Mouse (Mus musculus): Measurements from ENCODE around the gene Sntg2. TPM values are rescaled to one million over a fixed set of nuclear protein-coding genes. Genes with fewer than 3 reads are reported as not detected.

Gene Sntg2
- polyA plus RNA-seq, 1 experiment: not detected

DNA sequence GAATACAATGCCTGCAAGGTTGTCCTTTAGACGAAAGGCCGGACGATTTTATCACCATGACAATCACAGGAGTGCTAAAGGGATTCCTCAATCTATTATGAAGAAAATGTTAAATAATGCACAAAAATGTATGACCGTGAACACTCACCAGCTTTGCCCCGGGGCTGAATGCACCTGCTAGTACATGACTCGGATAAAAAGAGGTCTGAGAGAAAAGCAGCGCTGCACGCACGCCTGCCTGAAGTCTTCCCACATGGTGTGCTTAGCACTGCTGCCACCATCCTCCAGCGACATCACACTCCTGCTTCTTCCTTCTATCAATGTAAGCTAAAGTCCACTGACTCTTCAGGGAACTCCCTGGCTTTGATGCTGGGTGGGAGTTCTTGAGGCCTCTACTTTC is 118.6 kb downstream of the Sntg2 start:
- no peak overlapping the region for H3K4me3 ChIP-seq (ENCODE audit: insufficient read depth, low read length)

DNA sequence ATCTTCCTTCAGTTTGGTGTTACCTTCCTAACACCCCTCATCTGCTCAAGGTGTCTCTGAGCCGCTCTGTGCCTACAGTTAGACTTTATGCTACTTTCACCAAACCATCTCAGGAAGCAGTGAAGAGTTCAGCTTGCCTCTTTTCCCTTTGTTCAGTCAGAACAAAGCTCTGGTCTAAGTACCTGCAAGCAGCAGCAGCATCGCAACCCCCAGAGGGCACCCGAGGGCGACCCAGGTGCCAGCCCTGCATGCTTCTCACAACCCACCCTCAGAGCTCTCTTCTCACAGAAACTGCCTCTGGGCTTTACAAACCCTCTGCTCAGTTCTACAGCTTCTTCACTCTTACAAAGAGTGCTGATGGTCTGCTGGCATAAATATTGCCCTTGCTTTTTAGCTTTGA is 120.8 kb downstream of the Sntg2 start:
- no peaks in the 10 kb centered on the region for H3K4me1 ChIP-seq (ENCODE audit: control insufficient read depth, insufficient read depth, low read length)

More for the DNA sequence above, 118.6 kb downstream of the Sntg2 start:
- no peak overlapping the region for H3K27ac ChIP-seq (ENCODE audit: insufficient read depth, low read depth, low read length)
- H3K4me1 ChIP-seq (ENCODE audit: control insufficient read depth, insufficient read depth, low read length): no peaks in the 10 kb centered on the region
- TF ChIP-seq CTCF (IDR thresholded peaks at IDR 0.05; ENCODE audit: low read depth, low read length) (no peak), POLR2A (IDR thresholded peaks at IDR 0.05; ENCODE audit: borderline replicate concordance, low read depth, low read length) (no peak)

DNA sequence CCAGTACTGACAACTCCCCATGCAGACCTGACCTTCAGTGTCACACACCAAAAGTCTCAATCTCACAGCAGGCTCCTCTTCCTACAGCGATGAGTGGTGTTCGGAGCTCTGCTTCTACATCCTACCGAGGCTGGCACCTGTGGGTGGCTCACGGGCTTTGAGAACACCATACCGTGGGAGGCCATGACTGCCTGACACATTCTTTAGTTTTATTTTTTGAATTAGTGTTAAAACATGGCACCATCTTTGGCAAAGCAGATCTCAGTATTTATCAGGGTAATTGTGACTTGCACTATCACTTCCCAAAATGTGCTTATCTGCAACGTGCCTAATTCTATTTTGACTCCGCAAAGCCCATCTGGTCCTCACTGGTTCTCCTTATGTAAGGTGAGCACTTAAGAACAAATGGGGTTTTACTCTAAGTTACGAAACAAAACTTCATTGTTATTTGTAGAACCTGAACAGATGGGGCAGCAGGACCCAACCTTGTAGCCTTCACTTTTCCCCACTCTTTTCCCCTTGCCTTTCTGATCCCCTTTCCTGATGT is 121.8 kb downstream of the Sntg2 start:
- Histone ChIP-seq H3K4me3 (ENCODE audit: insufficient read depth, low read length) (no peak overlapping the region), H3K27ac (ENCODE audit: insufficient read depth, low read depth, low read length) (no peak overlapping the region), H3K4me1 (ENCODE audit: control insufficient read depth, insufficient read depth, low read length) (no peaks in the 10 kb centered on the region)
- no peak for TF ChIP-seq POLR2A (IDR thresholded peaks at IDR 0.05; ENCODE audit: borderline replicate concordance, low read depth, low read length)
- TF ChIP-seq CTCF (IDR thresholded peaks at IDR 0.05; ENCODE audit: low read depth, low read length): no peak

More for the DNA sequence above, 120.8 kb downstream of the Sntg2 start:
- Histone ChIP-seq H3K27ac (ENCODE audit: insufficient read depth, low read depth, low read length) (no peak overlapping the region), H3K4me3 (ENCODE audit: insufficient read depth, low read length) (no peak overlapping the region)
- TF ChIP-seq POLR2A (IDR thresholded peaks at IDR 0.05; ENCODE audit: borderline replicate concordance, low read depth, low read length): no peak
- no peak for TF ChIP-seq CTCF (IDR thresholded peaks at IDR 0.05; ENCODE audit: low read depth, low read length)

- TF ChIP-seq POLR2A (IDR thresholded peaks at IDR 0.05; ENCODE audit: borderline replicate concordance, low read depth, low read length): no peak
- no peak for TF ChIP-seq CTCF (IDR thresholded peaks at IDR 0.05; ENCODE audit: low read depth, low read length)
- Histone ChIP-seq H3K27ac (ENCODE audit: insufficient read depth, low read depth, low read length) (no peak overlapping the region), H3K4me3 (ENCODE audit: insufficient read depth, low read length) (no peak overlapping the region), H3K4me1 (ENCODE audit: control insufficient read depth, insufficient read depth, low read length) (no peaks in the 10 kb centered on the region)
Observed at GRCm38 (mm10) chr12:30249068-30249467, 124.1 kb downstream of the Sntg2 start.

DNA sequence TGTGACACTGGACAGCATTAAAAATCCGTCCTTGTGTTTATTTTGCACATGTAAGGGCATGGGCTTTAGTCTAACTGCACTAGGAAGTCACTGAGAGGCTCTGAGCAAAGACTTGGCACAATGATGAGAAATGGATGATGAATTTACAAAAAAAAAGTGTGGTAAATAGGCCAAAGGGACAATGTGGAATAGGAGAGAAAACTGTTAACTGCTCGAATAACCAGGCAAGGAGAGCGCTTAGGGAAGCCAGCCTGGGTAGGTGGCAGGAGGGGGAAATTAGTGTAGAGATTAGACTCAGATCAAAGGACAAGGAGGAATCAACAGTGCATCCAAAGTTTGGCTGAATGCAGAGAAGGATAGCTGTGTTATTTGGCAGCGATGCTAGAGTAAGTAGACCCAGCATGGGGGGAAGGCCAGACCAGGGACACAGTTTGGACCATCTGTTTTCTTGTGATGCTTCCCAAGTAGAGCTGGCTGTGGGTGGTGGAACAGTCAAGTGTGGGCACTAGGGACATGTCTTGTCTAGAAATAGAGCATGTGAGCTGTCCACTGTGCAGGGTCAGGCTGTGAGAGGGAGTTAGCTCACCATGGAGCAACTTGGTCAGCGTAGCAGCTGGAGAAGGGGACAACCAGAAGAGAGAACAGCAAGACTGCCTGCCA is 126.8 kb downstream of the Sntg2 start:
- Histone ChIP-seq H3K27ac (ENCODE audit: insufficient read depth, low read depth, low read length) (no peak overlapping the region), H3K4me1 (ENCODE audit: control insufficient read depth, insufficient read depth, low read length) (no peaks in the 10 kb centered on the region), H3K4me3 (ENCODE audit: insufficient read depth, low read length) (no peak overlapping the region)
- no peak for TF ChIP-seq CTCF (IDR thresholded peaks at IDR 0.05; ENCODE audit: low read depth, low read length)
- TF ChIP-seq POLR2A (IDR thresholded peaks at IDR 0.05; ENCODE audit: borderline replicate concordance, low read depth, low read length): no peak

DNA sequence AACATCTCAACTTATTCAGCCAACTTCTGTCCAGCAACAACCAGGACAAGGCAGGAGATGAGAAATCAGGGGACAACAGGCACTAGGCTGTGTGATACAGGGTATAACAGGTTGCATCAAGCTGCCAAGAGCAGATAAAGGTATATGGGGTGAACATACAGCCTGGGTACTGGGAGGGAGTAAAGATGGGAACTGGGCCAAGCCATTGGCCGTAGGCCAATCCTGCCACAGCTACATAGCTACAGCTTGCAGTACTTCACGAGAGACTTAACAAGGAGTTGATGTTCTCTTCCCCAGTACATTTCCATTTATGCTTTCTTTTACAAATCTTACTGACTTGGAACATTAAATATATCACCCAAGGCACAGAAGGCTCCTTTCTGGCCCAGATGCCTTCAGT is 129.0 kb downstream of the Sntg2 start:
- TF ChIP-seq POLR2A (IDR thresholded peaks at IDR 0.05; ENCODE audit: borderline replicate concordance, low read depth, low read length): no peak
- Histone ChIP-seq H3K4me1 (ENCODE audit: control insufficient read depth, insufficient read depth, low read length) (no peaks in the 10 kb centered on the region), H3K27ac (ENCODE audit: insufficient read depth, low read depth, low read length) (no peak overlapping the region), H3K4me3 (ENCODE audit: insufficient read depth, low read length) (no peak overlapping the region)

DNA sequence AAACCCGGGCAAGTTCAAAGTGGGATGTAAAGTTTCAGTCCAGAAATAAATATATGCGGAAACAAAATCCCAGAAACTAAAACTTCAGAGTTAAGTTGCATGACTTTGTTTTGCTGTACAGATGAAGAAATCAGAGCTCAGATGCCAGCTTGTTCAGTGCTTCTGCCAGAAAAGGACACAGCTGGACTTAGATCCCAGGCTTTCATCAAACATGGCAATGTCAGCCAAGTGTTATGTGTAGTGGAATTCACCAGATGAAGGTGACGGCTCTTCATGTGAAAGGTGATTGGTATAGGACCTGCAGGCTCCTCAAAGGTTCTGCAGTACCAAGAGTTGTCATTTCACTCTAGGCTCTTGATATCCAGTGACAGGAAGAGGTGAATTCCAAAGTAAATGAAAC is 132.3 kb downstream of the Sntg2 start:
- no peak overlapping the region for H3K4me3 ChIP-seq (ENCODE audit: insufficient read depth, low read length)
- TF ChIP-seq CTCF (IDR thresholded peaks at IDR 0.05; ENCODE audit: low read depth, low read length) (no peak), POLR2A (IDR thresholded peaks at IDR 0.05; ENCODE audit: borderline replicate concordance, low read depth, low read length) (no peak)
- no peaks in the 10 kb centered on the region for H3K4me1 ChIP-seq (ENCODE audit: control insufficient read depth, insufficient read depth, low read length)
- H3K27ac ChIP-seq (ENCODE audit: insufficient read depth, low read depth, low read length): no peak overlapping the region

- no peaks in the 10 kb centered on the region for H3K4me1 ChIP-seq (ENCODE audit: control insufficient read depth, insufficient read depth, low read length)
Observed at GRCm38 (mm10) chr12:30234940-30235339, 138.2 kb downstream of the Sntg2 start.

DNA sequence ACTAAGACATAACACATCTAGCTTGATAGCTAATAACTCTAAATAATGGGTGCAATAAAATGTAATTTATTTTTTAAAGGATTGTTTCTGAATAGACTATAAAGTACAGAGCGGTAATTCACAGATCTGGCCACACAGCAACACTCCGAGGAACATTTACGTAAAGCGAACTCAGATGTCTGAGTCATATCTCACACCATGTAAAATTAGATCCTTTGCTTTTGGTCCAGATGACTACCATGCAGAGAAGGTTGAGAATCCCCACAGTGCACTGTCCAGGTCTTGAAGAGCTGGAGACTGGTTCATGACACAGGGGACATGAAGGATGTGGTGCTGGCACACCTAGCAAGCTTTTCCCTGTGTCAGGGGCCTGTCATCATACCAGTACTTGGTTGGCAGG is 145.2 kb downstream of the Sntg2 start:
- Histone ChIP-seq H3K4me1 (ENCODE audit: control insufficient read depth, insufficient read depth, low read length) (no peaks in the 10 kb centered on the region), H3K4me3 (ENCODE audit: insufficient read depth, low read length) (no peak overlapping the region), H3K27ac (ENCODE audit: insufficient read depth, low read depth, low read length) (no peak overlapping the region)
- TF ChIP-seq POLR2A (IDR thresholded peaks at IDR 0.05; ENCODE audit: borderline replicate concordance, low read depth, low read length) (no peak), CTCF (IDR thresholded peaks at IDR 0.05; ENCODE audit: low read depth, low read length) (no peak)

More at GRCm38 (mm10) chr12:30234940-30235339, 138.2 kb downstream of the Sntg2 start:
- no peak overlapping the region for H3K4me3 ChIP-seq (ENCODE audit: insufficient read depth, low read length)
- TF ChIP-seq CTCF (IDR thresholded peaks at IDR 0.05; ENCODE audit: low read depth, low read length) (no peak), POLR2A (IDR thresholded peaks at IDR 0.05; ENCODE audit: borderline replicate concordance, low read depth, low read length) (no peak)
- H3K27ac ChIP-seq (ENCODE audit: insufficient read depth, low read depth, low read length): no peak overlapping the region

DNA sequence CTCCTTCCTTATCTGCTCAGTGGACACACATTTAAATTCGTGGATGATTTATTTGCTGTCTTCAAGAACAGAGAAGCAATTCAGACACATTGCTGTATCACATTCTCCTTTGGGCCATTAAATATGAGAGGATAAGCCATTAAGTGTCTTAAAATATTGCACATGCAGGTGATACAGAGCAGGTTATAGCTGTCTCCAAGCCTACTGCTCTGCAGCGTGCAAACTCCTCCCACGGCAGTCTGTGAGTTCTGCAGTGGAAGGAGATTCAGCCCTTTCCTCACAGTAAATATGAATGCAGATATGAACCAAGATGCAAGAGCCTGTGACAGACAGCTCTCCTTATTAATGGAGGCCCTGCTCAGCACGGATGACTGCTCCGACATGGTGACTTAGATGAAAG is 146.9 kb downstream of the Sntg2 start:
- TF ChIP-seq POLR2A (IDR thresholded peaks at IDR 0.05; ENCODE audit: borderline replicate concordance, low read depth, low read length): no peak
- no peak for TF ChIP-seq CTCF (IDR thresholded peaks at IDR 0.05; ENCODE audit: low read depth, low read length)
- H3K4me1 ChIP-seq (ENCODE audit: control insufficient read depth, insufficient read depth, low read length): no peaks in the 10 kb centered on the region
- H3K4me3 ChIP-seq (ENCODE audit: insufficient read depth, low read length): no peak overlapping the region
- no peak overlapping the region for H3K27ac ChIP-seq (ENCODE audit: insufficient read depth, low read depth, low read length)

Data from bone marrow macrophage, adult 2 months (primary cell).